Mouse (Mus musculus) stomach, embryonic 15.5 days (tissue): ENCODE data around the gene Pygo1. TPM values are rescaled to one million over a fixed set of nuclear protein-coding genes. Genes with fewer than 3 reads are reported as not detected.

Experiments used
- ATAC-seq: fragments of 200-750 bp; cut with Nextera tagmentation; 2 replicates; pipeline ENCODE4 v1.8.0; 2017; ENCODE audit warnings: low read depth, moderate number of reproducible peaks, moderate TSS enrichment; ENCODE audit not compliant: insufficient read depth, low FRiP score
- H3K27ac ChIP-seq: fragments of 300-500 bp; sonication (generic); 2 replicates; pipeline ENCODE4 v1.5.1; 2015; ENCODE audit warnings: mild to moderate bottlenecking, inconsistent platforms
- H3K27me3 ChIP-seq: fragments of 300-500 bp; sonication (generic); replicated peaks from 2 replicates; pipeline ENCODE4 v1.6.1; 2015; ENCODE audit warnings: inconsistent platforms
- H3K36me3 ChIP-seq: fragments of 300-500 bp; sonication (generic); 2 replicates; pipeline ENCODE4 v1.6.1; 2015; ENCODE audit warnings: inconsistent platforms
- H3K4me1 ChIP-seq: fragments of 300-500 bp; sonication (generic); 2 replicates; pipeline ENCODE4 v1.6.1; 2015; ENCODE audit warnings: inconsistent platforms
- H3K4me2 ChIP-seq: fragments of 300-500 bp; sonication (generic); 2 replicates; pipeline ENCODE4 v1.6.1; 2015; ENCODE audit warnings: mild to moderate bottlenecking, inconsistent platforms
- H3K4me3 ChIP-seq: fragments of 300-500 bp; sonication (generic); replicated peaks from 2 replicates; pipeline ENCODE4 v1.5.1; 2015; ENCODE audit warnings: inconsistent platforms
- H3K9ac ChIP-seq: fragments of 300-500 bp; sonication (generic); 2 replicates; pipeline ENCODE4 v1.6.1; 2015; ENCODE audit warnings: inconsistent platforms
- H3K9me3 ChIP-seq: fragments of 300-500 bp; sonication (generic); 2 replicates; pipeline ENCODE4 v1.6.1; 2016; ENCODE audit warnings: inconsistent platforms
- WGBS: fragments of 180-500 bp; shearing (Covaris S2); methylation state at CpG from one replicate; pipeline ENCODE4 v1.1.7; 2015; 5-methylcytosine and 5-hydroxymethylcytosine counted together
- polyA plus RNA-seq: library from polyadenylated mRNA; unstranded; fragments of >200 nt; fragmentation: Nextera tagmentation; extraction: Ambion mirVana; gene quantifications from 2 replicates; pipeline ENCODE4 v1.2.1, GENCODE M21; 2015

The Pygo1 gene
- polyA plus RNA-seq, 1 experiment from 2014 or later = 3.5 TPM

DNA sequence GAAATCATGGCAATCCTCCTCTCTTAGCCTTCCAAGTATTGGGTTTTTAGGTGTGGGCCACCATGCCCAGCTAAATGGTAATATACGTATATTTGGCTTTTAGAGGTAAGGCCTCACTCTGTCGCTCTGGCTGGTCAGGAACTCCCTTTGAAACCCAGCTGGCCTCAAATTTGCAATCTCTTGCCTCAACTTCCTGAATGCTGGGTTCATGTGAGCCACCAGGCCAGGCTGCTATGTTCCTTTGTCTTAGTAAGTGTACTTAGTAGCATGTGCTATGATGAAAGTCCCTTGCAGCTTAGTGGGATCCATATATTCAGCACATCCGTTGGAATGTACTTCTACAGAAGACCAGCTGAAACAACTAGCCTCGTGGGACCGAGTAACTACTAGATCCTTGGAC is 49.3 kb downstream of the Pygo1 start:
- Histone ChIP-seq H3K9me3 (no peaks in the 10 kb centered on the region), H3K9ac (no peak overlapping the region), H3K27me3 (no peaks in the 10 kb centered on the region), H3K36me3 (no peaks in the 10 kb centered on the region), H3K4me1 (no peaks in the 10 kb centered on the region), H3K4me2 (no peak overlapping the region), H3K27ac (no peak overlapping the region), H3K4me3 (no peak overlapping the region)
- no peak for ATAC-seq
- 88% methylated on average over 5 of the region's 5 CpGs for WGBS

DNA sequence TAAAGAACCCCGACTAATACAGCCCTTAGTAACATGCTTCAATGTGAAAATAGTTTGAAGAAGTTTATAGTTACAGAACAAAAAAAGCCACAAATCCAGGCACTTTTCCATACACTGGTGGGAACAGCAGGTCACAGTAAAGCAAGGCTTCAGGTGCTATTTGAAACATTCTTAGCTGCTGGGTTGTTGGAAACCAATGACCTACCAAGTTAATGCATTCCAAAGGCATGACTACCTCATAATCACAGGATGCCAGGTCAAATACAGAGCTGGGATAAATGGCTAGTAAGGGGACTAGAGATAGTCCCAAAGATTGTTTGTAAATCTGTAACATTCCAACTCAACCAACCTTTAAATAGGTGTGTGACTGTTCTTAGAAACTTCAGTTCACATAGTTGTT is 49.8 kb downstream of the Pygo1 start:
- Histone ChIP-seq H3K4me1 (no peaks in the 10 kb centered on the region), H3K4me2 (no peak overlapping the region), H3K36me3 (no peaks in the 10 kb centered on the region), H3K9ac (no peak overlapping the region), H3K4me3 (no peak overlapping the region), H3K9me3 (no peaks in the 10 kb centered on the region), H3K27me3 (no peaks in the 10 kb centered on the region), H3K27ac (no peak overlapping the region)
- 85% methylated on average over 1 of the region's 1 CpGs for WGBS
- no peak for ATAC-seq

DNA sequence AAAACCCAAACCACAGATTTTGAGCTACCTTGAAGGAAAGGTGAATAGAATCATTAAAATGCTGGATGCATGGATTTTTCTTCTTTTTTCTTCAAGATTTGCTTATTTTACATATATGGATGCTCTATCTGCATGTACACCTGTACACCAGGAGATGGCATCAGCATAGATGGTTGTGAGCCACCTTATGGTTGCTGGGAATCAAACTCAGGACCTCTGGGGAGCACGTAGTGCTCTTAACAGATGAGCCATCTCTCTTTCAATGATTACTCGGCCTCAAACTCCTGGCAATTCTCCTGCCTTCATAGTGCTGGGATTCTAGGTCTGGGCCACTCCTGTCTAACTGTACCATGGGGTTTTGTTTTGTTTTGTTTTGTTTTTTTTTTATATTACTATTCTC is 57.6 kb downstream of the Pygo1 start:
- no peaks in the 10 kb centered on the region for H3K27me3 ChIP-seq
- H3K36me3 ChIP-seq = no peaks in the 10 kb centered on the region
- H3K9me3 ChIP-seq = no peaks in the 10 kb centered on the region
- peaks cover 7% of the 10 kb centered on the region; the same call in 1 of the 2 replicates for H3K4me1 ChIP-seq
- H3K27ac ChIP-seq = no peak overlapping the region
- no peak for ATAC-seq
- H3K4me3 ChIP-seq = no peak overlapping the region
- WGBS = 56% methylated on average over 2 of the region's 2 CpGs
- no peak overlapping the region for H3K9ac ChIP-seq
- H3K4me2 ChIP-seq = no peak overlapping the region

DNA sequence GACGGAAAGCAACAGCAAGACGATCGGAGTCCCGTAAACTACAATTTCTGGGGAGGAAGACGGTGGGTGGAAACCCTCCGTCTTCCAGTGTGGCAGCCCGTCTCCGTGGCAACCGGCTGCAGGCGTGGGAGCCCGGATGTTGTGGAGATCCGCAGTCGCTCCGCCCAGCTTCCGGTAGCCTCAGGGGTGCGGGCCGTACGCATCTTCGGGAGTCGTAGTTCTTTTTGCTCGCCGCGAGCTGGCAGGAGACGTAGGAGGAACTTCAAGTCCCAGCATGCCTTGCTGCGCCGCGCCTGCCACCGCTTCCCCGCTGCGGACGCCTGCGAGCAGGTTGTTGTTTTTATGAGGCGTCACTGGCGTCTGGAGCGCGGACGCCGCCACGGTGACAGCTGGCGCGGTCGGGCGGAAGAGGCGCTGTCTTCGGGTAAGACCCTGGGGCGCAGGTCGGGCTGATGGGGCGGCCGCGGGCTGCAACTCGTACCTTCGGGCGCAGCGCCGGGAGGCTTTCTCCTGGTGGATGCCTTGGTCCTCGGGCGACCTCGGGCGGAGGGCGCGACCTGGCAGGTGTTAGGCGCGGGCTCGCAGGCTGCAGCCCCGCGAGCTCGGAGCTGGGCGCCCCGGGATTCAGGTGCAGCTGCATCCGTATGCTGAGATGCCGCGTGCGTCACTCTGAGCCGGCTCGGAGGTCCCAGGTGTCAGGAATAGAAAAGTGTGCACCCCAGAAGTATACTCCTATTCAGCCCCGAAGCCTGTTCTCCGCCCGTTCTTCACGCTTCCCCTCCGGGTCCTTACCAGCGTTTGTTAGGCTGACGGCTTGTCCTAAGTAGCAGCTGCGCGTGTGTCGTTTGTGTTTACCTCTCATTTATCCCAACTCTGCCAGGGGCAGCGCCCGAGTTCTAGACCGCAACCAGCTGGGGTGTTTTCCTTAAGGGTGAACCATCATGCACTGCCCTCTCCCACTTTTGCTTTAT is 60.1 kb downstream of the Pygo1 start, which contains the start of the genes Ccpg1os and Ccpg1:
Ccpg1os (minus strand) TSS at position 133 of the 971 bp plus-strand sequence.
Ccpg1 (plus strand) TSS at position 180 of the 971 bp plus-strand sequence.
- H3K36me3 ChIP-seq = no peaks in the 10 kb centered on the region
- H3K4me1 ChIP-seq = peaks cover 7% of the 10 kb centered on the region; the same call in 1 of the 2 replicates
- no peaks in the 10 kb centered on the region for H3K9me3 ChIP-seq
- H3K27me3 ChIP-seq = no peaks in the 10 kb centered on the region
- under 1% methylated on average over 88 of the region's 88 CpGs for WGBS
- peak within 1 kb of the TSS; percentile 93 for H3K4me3 ChIP-seq
- peak within 1 kb of the TSS; percentile 50 for H3K9ac ChIP-seq
- peak within 1 kb of the TSS; percentile 63 for H3K27ac ChIP-seq
- peak; percentile 100 for ATAC-seq
- H3K4me2 ChIP-seq = peak within 1 kb of the TSS; percentile 92

DNA sequence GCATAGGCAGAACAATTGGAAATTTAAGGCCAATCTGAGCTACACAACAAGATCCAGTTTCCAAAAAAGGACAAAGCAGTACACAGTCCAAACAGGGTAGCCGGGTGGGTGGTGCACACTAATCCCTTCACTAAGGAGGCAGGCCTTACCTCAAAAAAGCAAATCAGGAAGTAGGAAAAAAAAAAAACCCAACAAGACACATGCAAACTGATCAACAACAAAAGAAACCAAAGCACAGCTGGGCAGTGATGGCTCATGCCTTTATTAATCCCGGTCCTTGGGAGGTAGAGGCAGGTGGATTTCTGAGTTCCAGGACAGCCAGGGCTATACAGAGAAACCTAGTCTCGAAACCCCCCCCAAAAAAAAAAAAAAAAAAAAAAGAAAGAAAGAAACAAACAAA is 62.3 kb downstream of the Pygo1 start:
- 65% methylated on average over 3 of the region's 3 CpGs for WGBS
- Histone ChIP-seq H3K4me1 (peaks cover 7% of the 10 kb centered on the region; the same call in 1 of the 2 replicates), H3K9ac (no peak overlapping the region), H3K4me2 (no peak overlapping the region), H3K4me3 (no peak overlapping the region), H3K27me3 (no peaks in the 10 kb centered on the region), H3K36me3 (no peaks in the 10 kb centered on the region), H3K27ac (no peak overlapping the region), H3K9me3 (no peaks in the 10 kb centered on the region)
- ATAC-seq = no peak

DNA sequence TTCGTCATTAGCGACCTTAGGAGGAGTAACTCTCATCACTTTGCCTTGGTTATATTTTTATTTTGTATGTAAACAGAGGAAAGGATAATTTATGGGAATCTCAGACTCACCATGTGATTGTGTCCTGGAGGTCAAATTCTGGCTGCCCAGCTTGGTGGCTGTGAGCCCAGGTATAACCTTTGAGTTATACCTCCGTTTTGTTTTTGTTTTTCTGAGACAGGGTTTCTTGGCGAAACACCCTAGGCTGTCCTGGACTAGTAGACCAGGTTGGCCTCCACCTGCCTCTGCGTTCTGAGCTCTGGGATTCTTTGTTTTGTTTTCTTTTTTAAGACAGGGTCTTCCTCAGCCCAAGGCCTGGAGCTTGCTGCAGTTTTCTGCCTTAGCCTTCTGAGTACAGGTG is 63.3 kb downstream of the Pygo1 start:
- WGBS = 83% methylated on average over 5 of the region's 5 CpGs
- no peak for ATAC-seq
- no peak overlapping the region for H3K4me3 ChIP-seq
- no peaks in the 10 kb centered on the region for H3K27me3 ChIP-seq
- H3K36me3 ChIP-seq = no peaks in the 10 kb centered on the region
- no peaks in the 10 kb centered on the region for H3K9me3 ChIP-seq
- no peak overlapping the region for H3K27ac ChIP-seq
- H3K9ac ChIP-seq = no peak overlapping the region
- no peak overlapping the region for H3K4me2 ChIP-seq
- H3K4me1 ChIP-seq = peaks cover 7% of the 10 kb centered on the region; the same call in 1 of the 2 replicates

DNA sequence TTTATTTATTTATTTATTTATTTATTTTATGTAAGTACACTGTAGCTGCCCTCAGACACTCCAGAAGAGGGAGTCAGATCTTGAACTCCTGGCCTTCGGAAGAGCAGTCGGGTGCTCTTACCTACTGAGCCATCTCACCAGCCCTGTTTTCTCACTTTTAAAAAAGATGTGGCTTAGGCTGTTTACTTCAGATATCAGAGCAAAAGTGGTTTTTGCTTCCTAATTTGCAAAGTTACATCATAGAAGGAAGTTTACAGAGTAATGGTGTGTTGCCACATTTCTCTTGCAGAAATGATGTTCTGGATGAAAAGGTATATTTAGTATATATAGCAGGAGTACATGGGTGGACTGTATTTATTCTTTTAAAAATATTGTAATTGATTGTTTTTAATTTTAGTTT is 66.0 kb downstream of the Pygo1 start:
- Histone ChIP-seq H3K4me1 (no peaks in the 10 kb centered on the region), H3K27me3 (no peaks in the 10 kb centered on the region), H3K4me2 (no peak overlapping the region), H3K4me3 (no peak overlapping the region), H3K9ac (no peak overlapping the region), H3K9me3 (no peaks in the 10 kb centered on the region), H3K27ac (no peak overlapping the region), H3K36me3 (no peaks in the 10 kb centered on the region)
- WGBS = 77% methylated on average over 2 of the region's 2 CpGs
- ATAC-seq = no peak

DNA sequence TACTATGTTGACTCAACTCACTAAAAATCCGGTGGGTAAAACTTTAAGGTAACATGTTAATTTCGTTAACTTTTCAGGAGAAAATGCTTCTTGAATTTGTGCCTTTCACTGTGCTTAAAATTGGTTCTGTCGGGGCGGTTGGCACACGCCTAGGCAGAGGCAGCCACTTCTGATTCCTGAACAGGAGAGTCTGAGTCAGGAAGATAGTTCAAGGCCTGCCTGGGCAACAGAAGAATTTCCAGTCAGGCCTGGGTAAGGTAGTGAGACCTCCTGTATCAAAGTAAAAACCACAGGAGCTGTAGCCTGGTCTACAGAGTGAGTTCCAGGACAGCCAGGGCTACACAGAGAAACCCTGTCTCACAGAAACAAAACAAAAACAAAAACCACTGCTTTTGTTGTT is 67.1 kb downstream of the Pygo1 start:
- no peaks in the 10 kb centered on the region for H3K36me3 ChIP-seq
- no peaks in the 10 kb centered on the region for H3K27me3 ChIP-seq
- no peak overlapping the region for H3K4me3 ChIP-seq
- no peak overlapping the region for H3K4me2 ChIP-seq
- H3K27ac ChIP-seq = no peak overlapping the region
- H3K4me1 ChIP-seq = no peaks in the 10 kb centered on the region
- no peaks in the 10 kb centered on the region for H3K9me3 ChIP-seq
- no peak for ATAC-seq
- 89% methylated on average over 5 of the region's 5 CpGs for WGBS
- no peak overlapping the region for H3K9ac ChIP-seq

DNA sequence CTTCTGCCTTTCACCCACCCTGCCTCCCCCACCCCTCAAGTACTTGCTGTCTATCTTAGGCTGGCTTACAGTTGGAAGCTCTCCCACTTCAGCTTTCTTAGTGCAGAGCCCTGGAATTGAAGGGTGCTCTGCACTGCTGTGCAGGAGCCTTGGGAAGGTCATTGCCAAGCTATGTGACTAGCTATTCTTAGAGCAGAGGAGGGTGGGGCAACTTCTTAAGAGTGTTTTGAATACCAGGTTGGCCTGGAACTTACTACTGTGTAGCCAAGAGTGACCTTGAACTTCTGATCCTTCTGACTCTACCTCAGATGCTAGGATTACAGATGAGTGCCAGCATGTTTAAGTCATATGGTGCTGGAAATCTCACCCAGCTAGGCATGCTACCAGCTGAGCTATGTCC is 70.7 kb downstream of the Pygo1 start:
- H3K4me3 ChIP-seq = no peak overlapping the region
- H3K9ac ChIP-seq = no peak overlapping the region
- H3K36me3 ChIP-seq = no peaks in the 10 kb centered on the region
- no peaks in the 10 kb centered on the region for H3K4me1 ChIP-seq
- no peak overlapping the region for H3K27ac ChIP-seq
- no peaks in the 10 kb centered on the region for H3K9me3 ChIP-seq
- no peak overlapping the region for H3K4me2 ChIP-seq
- no peak for ATAC-seq
- no peaks in the 10 kb centered on the region for H3K27me3 ChIP-seq

DNA sequence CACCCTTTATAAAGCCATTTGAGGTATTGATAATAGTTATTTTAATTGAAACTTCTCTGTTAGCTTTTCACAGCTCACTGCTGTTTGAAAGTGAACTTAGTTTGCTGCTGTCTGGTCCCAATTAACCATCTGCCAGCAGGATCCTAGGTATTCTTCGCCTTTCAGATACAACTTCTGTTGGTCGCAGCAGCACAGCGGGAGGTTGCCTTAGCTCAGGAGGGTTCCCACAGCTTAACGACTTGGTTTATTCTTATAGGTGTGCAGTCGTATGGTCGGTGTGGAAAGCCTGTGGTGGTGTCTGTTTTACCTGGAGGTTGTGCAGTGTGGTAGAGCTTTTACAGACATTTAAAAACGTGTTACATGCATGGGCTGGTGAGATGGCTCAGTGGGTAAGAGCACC is 71.4 kb downstream of the Pygo1 start:
- H3K4me3 ChIP-seq = no peak overlapping the region
- no peak overlapping the region for H3K4me2 ChIP-seq
- H3K4me1 ChIP-seq = no peaks in the 10 kb centered on the region
- no peaks in the 10 kb centered on the region for H3K9me3 ChIP-seq
- no peaks in the 10 kb centered on the region for H3K27me3 ChIP-seq
- H3K9ac ChIP-seq = no peak overlapping the region
- H3K27ac ChIP-seq = no peak overlapping the region
- WGBS = 68% methylated on average over 7 of the region's 7 CpGs
- H3K36me3 ChIP-seq = no peaks in the 10 kb centered on the region
- ATAC-seq = no peak

DNA sequence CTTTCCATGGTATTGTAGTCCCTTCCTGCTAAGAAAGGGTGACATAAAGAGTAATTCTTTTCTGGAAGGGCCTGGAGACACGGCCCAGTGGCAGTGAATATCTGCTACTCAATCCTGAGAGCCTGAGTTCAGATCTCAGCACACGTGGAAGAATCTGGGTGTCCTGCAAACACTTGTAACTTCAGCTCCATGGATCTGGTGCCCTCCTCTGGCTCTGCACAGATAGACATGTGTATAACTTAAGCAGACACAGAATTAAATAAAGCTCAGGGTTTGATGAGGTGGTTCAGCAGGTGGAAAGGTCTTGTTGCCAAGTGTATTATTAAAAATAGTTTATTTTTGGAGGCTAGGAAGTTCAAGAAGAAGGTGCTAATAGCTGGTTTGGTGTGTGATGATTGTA is 75.0 kb downstream of the Pygo1 start:
- H3K9ac ChIP-seq = no peak overlapping the region
- no peaks in the 10 kb centered on the region for H3K27me3 ChIP-seq
- H3K4me2 ChIP-seq = no peak overlapping the region
- H3K4me1 ChIP-seq = no peaks in the 10 kb centered on the region
- H3K36me3 ChIP-seq = no peaks in the 10 kb centered on the region; the same call in 1 of the 2 replicates
- 74% methylated on average over 2 of the region's 2 CpGs for WGBS
- H3K27ac ChIP-seq = no peak overlapping the region
- no peak overlapping the region for H3K4me3 ChIP-seq
- no peak for ATAC-seq
- H3K9me3 ChIP-seq = no peaks in the 10 kb centered on the region

DNA sequence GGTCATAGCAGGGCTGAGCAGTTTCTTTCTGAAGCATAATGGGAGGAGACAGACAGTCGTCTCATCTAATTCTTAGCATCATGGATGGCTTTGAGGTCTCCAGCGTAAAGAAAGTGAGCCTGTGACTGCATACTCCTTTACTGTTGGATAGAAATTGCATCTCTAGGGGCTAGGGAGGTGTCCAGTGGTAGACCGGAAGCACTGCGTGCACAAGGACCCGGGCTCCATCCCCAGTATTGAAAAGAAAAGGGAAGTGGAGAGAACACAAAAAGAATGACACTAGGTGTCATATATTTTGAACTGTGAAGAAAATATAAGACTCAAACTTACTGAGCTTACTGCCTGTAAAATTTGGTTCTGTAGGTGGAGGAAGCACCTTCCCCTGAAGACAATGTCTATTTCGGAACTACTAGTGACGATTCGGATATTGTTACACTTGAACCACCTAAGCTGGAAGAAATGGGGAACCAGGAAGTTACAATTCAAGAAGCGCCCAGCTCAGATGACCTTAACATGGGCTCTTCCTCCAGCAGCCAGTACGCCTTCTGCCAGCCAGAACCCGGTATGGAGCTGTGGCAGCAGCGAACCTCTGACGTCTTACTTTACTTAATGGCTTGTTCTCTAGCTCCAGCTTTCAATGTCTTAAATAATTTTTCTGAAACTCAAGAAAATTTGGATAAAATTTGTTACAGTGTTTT is 76.0 kb downstream of the Pygo1 start:
- no peak overlapping the region for H3K9ac ChIP-seq
- H3K4me3 ChIP-seq = no peak overlapping the region
- H3K4me1 ChIP-seq = no peaks in the 10 kb centered on the region
- 81% methylated on average over 13 of the region's 13 CpGs for WGBS
- 0 out of 2 replicates have a peak overlapping the region, but pooled peaks have one; percentile 28 for H3K27ac ChIP-seq
- no peaks in the 10 kb centered on the region for H3K27me3 ChIP-seq
- no peak overlapping the region for H3K4me2 ChIP-seq
- no peaks in the 10 kb centered on the region for H3K9me3 ChIP-seq
- ATAC-seq = no peak
- H3K36me3 ChIP-seq = peaks cover 3% of the 10 kb centered on the region
